Mouse (Mus musculus) liver, adult 2 months (tissue): ENCODE measurements around the gene Smoc1. TPM values are rescaled to one million over a fixed set of nuclear protein-coding genes. Genes with fewer than 3 reads are reported as not detected.

Experiments
- DNase-seq: peaks from one replicate; pipeline ENCODE4 v3.0.0-alpha.2; 2011; ENCODE audit warnings: low read depth, low spot score; ENCODE audit errors: extremely low read depth
- H3K27ac ChIP-seq: fragments of 200-500 bp; replicated peaks from 2 replicates; pipeline ENCODE4 v1.5.1; 2012; ENCODE audit warnings: low read depth, mild to moderate bottlenecking, control low read depth, inconsistent platforms, low read length; ENCODE audit not compliant: insufficient read depth
- H3K27me3 ChIP-seq: fragments of 200-500 bp; 2 replicates; pipeline ENCODE4 v1.6.1; 2012; ENCODE audit warnings: mild to moderate bottlenecking, moderate library complexity, low read length, inconsistent platforms; ENCODE audit not compliant: control insufficient read depth, insufficient read depth
- H3K36me3 ChIP-seq: fragments of 200-500 bp; 2 replicates; pipeline ENCODE4 v1.6.1; 2012; ENCODE audit warnings: low read length, inconsistent platforms; ENCODE audit not compliant: control insufficient read depth, insufficient read depth
- H3K4me1 ChIP-seq: fragments of 200-500 bp; 2 replicates; pipeline ENCODE4 v1.6.1; 2011; ENCODE audit warnings: low read length; ENCODE audit not compliant: control insufficient read depth, insufficient read depth
- H3K4me3 ChIP-seq: fragments of 200-500 bp; 2 replicates; pipeline ENCODE4 v1.5.1; 2011; ENCODE audit warnings: low read depth, mild to moderate bottlenecking, control low read depth, low read length, moderate library complexity; ENCODE audit not compliant: insufficient read depth
- H3K79me2 ChIP-seq: fragments of 200-500 bp; 2 replicates; pipeline ENCODE4 v1.6.1; 2012; ENCODE audit warnings: inconsistent platforms, mild to moderate bottlenecking, low read length, moderate library complexity; ENCODE audit not compliant: control insufficient read depth, insufficient read depth
- H3K9ac ChIP-seq: fragments of 200-500 bp; 2 replicates; pipeline ENCODE4 v1.6.1; 2012; ENCODE audit warnings: low read depth, mild to moderate bottlenecking, control low read depth, inconsistent platforms, low read length
- CTCF ChIP-seq: fragments of 200-500 bp; IDR thresholded peaks from 2 replicates; pipeline ENCODE4 v1.5.1; 2011; ENCODE audit warnings: low read depth, low read length, control low read depth
- POLR2A ChIP-seq: fragments of 200-500 bp; IDR thresholded peaks from 2 replicates; pipeline ENCODE4 v1.6.1; 2011; ENCODE audit warnings: low read length, control low read depth; ENCODE audit not compliant: insufficient read depth; ENCODE audit errors: extremely low read depth
- WGBS: fragments of 180-500 bp; shearing (Covaris S2); methylation state at CpG from one replicate; pipeline ENCODE4 v1.1.7; 2018; 5-methylcytosine and 5-hydroxymethylcytosine counted together
- polyA plus RNA-seq: library from polyadenylated mRNA; depleted of rRNA; stranded (reverse); fragments of >200 nt; gene quantifications from 2 replicates; pipeline ENCODE4 v1.2.3, GENCODE M21; 2012
- total RNA-seq: library from RNA; depleted of rRNA; stranded (reverse); fragments of >200 nt; gene quantifications from 2 replicates; pipeline ENCODE4 v1.2.3, GENCODE M21; 2014

Gene Smoc1
- total and polyA plus RNA-seq, 2 experiments, result 28.3 to 50.7 TPM

- Histone ChIP-seq H3K9ac (peak overlapping the region; percentile 4; the same call in 1 of the 2 replicates), H3K36me3 (no peaks in the 10 kb centered on the region; the same call in 1 of the 2 replicates), H3K27ac (peak overlapping the region; percentile 96), H3K4me3 (no peak overlapping the region), H3K27me3 (no peaks in the 10 kb centered on the region), H3K4me1 (peaks cover 41% of the 10 kb centered on the region), H3K79me2 (no peaks in the 10 kb centered on the region)
- 33% methylated on average over 4 of the region's 4 CpGs for WGBS
- peak; percentile 71 for DNase-seq
- no peak for TF ChIP-seq POLR2A
- no peak for TF ChIP-seq CTCF
These were observed 162.4 kb downstream of the Smoc1 start for GRCm38 (mm10) chr12:81188996-81189395.

DNA sequence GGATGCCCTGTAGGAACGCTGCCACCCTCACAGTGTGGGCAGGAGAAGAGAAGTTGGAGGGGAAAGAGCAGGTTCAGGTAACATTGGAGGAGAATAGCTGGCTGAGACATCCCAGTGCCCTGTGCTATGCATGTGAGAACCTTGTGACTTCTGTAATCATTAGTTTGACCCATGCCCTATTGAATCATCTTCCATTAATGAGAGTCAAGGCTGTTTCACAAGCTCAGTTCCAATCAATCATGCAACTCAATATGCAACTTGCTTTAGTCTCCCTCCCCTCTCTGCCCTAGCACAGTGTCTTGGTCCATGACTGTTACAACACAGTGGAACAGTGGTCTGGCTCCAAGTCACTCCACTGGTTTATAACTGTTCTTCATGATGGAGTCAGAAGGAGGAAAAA is 163.0 kb downstream of the Smoc1 start:
- Histone ChIP-seq H3K4me3 (no peak overlapping the region), H3K4me1 (peaks cover 38% of the 10 kb centered on the region), H3K79me2 (no peaks in the 10 kb centered on the region), H3K27me3 (no peaks in the 10 kb centered on the region), H3K36me3 (no peaks in the 10 kb centered on the region), H3K27ac (peak overlapping the region; percentile 96), H3K9ac (peak overlapping the region; percentile 59)
- peak; percentile 100 for DNase-seq
- no peak for TF ChIP-seq POLR2A
- no peak for TF ChIP-seq CTCF
- 22% methylated on average over 1 of the region's 1 CpGs for WGBS

GRCm38 (mm10) chr12:81193968-81194367 is 167.4 kb downstream of the Smoc1 start:
- DNase-seq, result no peak
- Histone ChIP-seq H3K4me3 (no peak overlapping the region), H3K27ac (no peak overlapping the region), H3K27me3 (no peaks in the 10 kb centered on the region), H3K79me2 (no peaks in the 10 kb centered on the region), H3K36me3 (no peaks in the 10 kb centered on the region), H3K4me1 (peaks cover 12% of the 10 kb centered on the region), H3K9ac (no peak overlapping the region)
- whole genome bisulfite sequencing, result 94% methylated on average over 2 of the region's 2 CpGs
- TF ChIP-seq CTCF (no peak), POLR2A (no peak)

DNA sequence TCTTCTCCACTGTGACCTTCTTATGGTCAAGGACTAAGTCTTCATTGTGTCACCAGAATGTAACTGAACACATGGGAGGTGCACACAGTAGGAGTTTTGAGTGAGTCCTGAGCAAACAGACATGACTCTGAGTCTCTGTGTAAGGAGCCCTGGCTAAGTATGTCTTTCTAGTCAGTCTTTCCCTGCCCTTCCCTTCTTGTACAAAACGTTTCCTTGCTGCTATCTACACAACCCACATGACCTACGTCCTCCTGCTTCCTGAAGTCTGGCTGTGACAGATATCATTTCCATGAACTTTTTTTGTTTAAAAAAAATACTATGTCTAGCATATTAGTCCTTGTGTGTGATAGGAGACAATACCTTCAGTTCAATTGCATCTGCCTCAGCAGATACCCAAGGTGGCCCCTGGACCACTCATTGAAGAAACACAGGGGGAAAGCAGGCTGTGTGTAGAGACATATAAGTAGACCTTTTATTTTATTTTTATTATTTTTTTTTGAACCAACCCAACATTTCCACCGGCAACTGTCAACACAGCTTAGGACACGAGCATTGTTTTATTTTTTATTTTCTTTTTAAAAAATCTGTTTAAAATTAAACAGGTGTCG is 171.0 kb downstream of the Smoc1 start:
- H3K79me2 ChIP-seq, result no peaks in the 10 kb centered on the region
- no peak for DNase-seq
- no peak for TF ChIP-seq POLR2A
- no peak for TF ChIP-seq CTCF
- WGBS, result 74% methylated on average over 5 of the region's 5 CpGs
- H3K9ac ChIP-seq, result no peak overlapping the region
- no peaks in the 10 kb centered on the region for H3K27me3 ChIP-seq
- H3K27ac ChIP-seq, result no peak overlapping the region
- no peak overlapping the region for H3K4me3 ChIP-seq
- H3K36me3 ChIP-seq, result no peaks in the 10 kb centered on the region
- no peaks in the 10 kb centered on the region; the same call in 1 of the 2 replicates for H3K4me1 ChIP-seq

GRCm38 (mm10) chr12:81199280-81199955 is 172.8 kb downstream of the Smoc1 start:
- DNase-seq, result peak; percentile 71
- Histone ChIP-seq H3K79me2 (no peaks in the 10 kb centered on the region), H3K27me3 (no peaks in the 10 kb centered on the region), H3K4me3 (no peak overlapping the region), H3K36me3 (no peaks in the 10 kb centered on the region), H3K9ac (no peak overlapping the region), H3K4me1 (no peaks in the 10 kb centered on the region; the same call in 1 of the 2 replicates), H3K27ac (no peak overlapping the region)
- TF ChIP-seq CTCF, result peak; percentile 97
- no peak for TF ChIP-seq POLR2A
- WGBS, result 25% methylated on average over 23 of the region's 23 CpGs

DNA sequence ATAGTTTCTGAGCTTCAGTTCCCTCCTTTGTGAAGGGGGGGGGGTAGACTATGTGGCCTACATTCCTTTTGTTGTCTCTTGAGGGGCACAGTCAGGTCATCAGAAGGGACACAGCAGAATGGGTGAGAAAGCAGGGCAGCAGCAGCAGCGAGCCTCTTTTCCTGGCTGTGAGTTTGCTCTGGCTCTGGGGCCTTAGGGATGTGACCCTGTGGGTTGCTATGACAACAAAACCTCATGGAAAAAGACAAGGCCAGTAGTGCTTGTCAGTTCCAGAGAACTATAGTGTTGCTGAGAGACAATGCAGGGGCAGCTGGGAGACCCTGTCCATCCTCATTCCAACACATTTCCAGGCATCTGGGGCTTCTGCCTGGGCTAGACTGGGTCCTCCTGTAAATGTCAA is 176.6 kb downstream of the Smoc1 start:
- no peaks in the 10 kb centered on the region for H3K36me3 ChIP-seq

More for the DNA sequence above, 176.6 kb downstream of the Smoc1 start:
- H3K4me3 ChIP-seq, result no peak overlapping the region
- WGBS, result 32% methylated on average over 1 of the region's 1 CpGs
- no peak for TF ChIP-seq CTCF
- no peak for TF ChIP-seq POLR2A
- no peak overlapping the region for H3K27ac ChIP-seq
- no peak for DNase-seq
- H3K4me1 ChIP-seq, result no peaks in the 10 kb centered on the region; the same call in 1 of the 2 replicates
- H3K79me2 ChIP-seq, result no peaks in the 10 kb centered on the region
- no peak overlapping the region for H3K9ac ChIP-seq
- H3K27me3 ChIP-seq, result no peaks in the 10 kb centered on the region
